Mouse (Mus musculus): ENCODE data around the gene Cuedc1.

GRCm38 (mm10) chr11:88207697-88208096, 109.8 kb downstream of the Cuedc1 start:
- TF ChIP-seq POLR2A (IDR thresholded peaks at IDR 0.05; ENCODE audit: borderline replicate concordance, insufficient read depth, low read length) (no peak), CTCF (IDR thresholded peaks at IDR 0.05; ENCODE audit: borderline replicate concordance, insufficient read depth, low read depth, low read length) (no peak)
